Mouse (Mus musculus): Measurements from ENCODE around the gene Sorl1. TPM values are rescaled to one million over a fixed set of nuclear protein-coding genes. Genes with fewer than 3 reads are reported as not detected.

The Sorl1 gene
- polyA plus RNA-seq, 1 experiment = under 0.01 TPM

- Histone ChIP-seq H3K79me2 (ENCODE audit: control insufficient read depth, insufficient read depth) (no peaks in the 10 kb centered on the region), H3K27me3 (ENCODE audit: control insufficient read depth, insufficient read depth, insufficient read length) (no peaks in the 10 kb centered on the region), H3ac (ENCODE audit: control insufficient read depth, insufficient read length) (no peak overlapping the region), H3K4me2 (ENCODE audit: low read depth) (no peak overlapping the region), H3K36me3 (ENCODE audit: control insufficient read depth, insufficient read depth) (no peaks in the 10 kb centered on the region), H3K4me3 (no peak overlapping the region)
- TF ChIP-seq TCF12 (IDR thresholded peaks at IDR 0.05; ENCODE audit: insufficient read depth, poor library complexity, severe bottlenecking) = no peak
- TF ChIP-seq TCF3 (IDR thresholded peaks at IDR 0.05; ENCODE audit: insufficient read length, low read depth) = no peak
- no peak for TF ChIP-seq SRF (IDR thresholded peaks at IDR 0.05; ENCODE audit: control insufficient read depth, insufficient read length, low read depth)
- no peak for TF ChIP-seq MYOG (IDR thresholded peaks at IDR 0.05; ENCODE audit: control insufficient read depth in 1 of 3, insufficient read depth in 1 of 3, insufficient read length in 2 of 3, low read depth in 2 of 3)
- no peak for TF ChIP-seq MYOD1 (IDR thresholded peaks at IDR 0.05; ENCODE audit: control insufficient read depth in 1 of 3, insufficient read length in 2 of 3, low read depth in 2 of 3)
- no peak for TF ChIP-seq CEBPB (IDR thresholded peaks at IDR 0.05; ENCODE audit: insufficient read depth, poor library complexity, severe bottlenecking)
- no peak for TF ChIP-seq USF1 (IDR thresholded peaks at IDR 0.05; ENCODE audit: low read depth)
- TF ChIP-seq REST (IDR thresholded peaks at IDR 0.05; ENCODE audit: insufficient read depth, insufficient read length) = no peak
- no peak for TF ChIP-seq POLR2AphosphoS2 (IDR thresholded peaks at IDR 0.05; ENCODE audit: insufficient read length, low read depth)
- no peak for TF ChIP-seq POLR2A (IDR thresholded peaks at IDR 0.05; ENCODE audit: insufficient read length, low read depth)
- TF ChIP-seq MAX (IDR thresholded peaks at IDR 0.05; ENCODE audit: low read depth) = no peak
- TF ChIP-seq E2F4 (IDR thresholded peaks at IDR 0.05; ENCODE audit: insufficient read depth) = no peak
These were observed 183.7 kb downstream of the Sorl1 start for GRCm38 (mm10) chr9:41940311-41940853.

- TF ChIP-seq TCF12 (IDR thresholded peaks at IDR 0.05; ENCODE audit: insufficient read depth, poor library complexity, severe bottlenecking) (no peak), TCF3 (IDR thresholded peaks at IDR 0.05; ENCODE audit: insufficient read length, low read depth) (no peak), MYOG (IDR thresholded peaks at IDR 0.05; ENCODE audit: control insufficient read depth in 1 of 3, insufficient read depth in 1 of 3, insufficient read length in 2 of 3, low read depth in 2 of 3) (no peak), MAX (IDR thresholded peaks at IDR 0.05; ENCODE audit: low read depth) (no peak), REST (IDR thresholded peaks at IDR 0.05; ENCODE audit: insufficient read depth, insufficient read length) (no peak), SRF (IDR thresholded peaks at IDR 0.05; ENCODE audit: control insufficient read depth, insufficient read length, low read depth) (no peak), POLR2A (IDR thresholded peaks at IDR 0.05; ENCODE audit: insufficient read length, low read depth) (no peak), E2F4 (IDR thresholded peaks at IDR 0.05; ENCODE audit: insufficient read depth) (no peak), POLR2AphosphoS2 (IDR thresholded peaks at IDR 0.05; ENCODE audit: insufficient read length, low read depth) (no peak), USF1 (IDR thresholded peaks at IDR 0.05; ENCODE audit: low read depth) (no peak), CEBPB (IDR thresholded peaks at IDR 0.05; ENCODE audit: insufficient read depth, poor library complexity, severe bottlenecking) (no peak), MYOD1 (IDR thresholded peaks at IDR 0.05; ENCODE audit: control insufficient read depth in 1 of 3, insufficient read length in 2 of 3, low read depth in 2 of 3) (no peak)
- Histone ChIP-seq H3K4me3 (no peak overlapping the region), H3K4me2 (ENCODE audit: low read depth) (peak overlapping the region; percentile 30)
These were observed 185.6 kb downstream of the Sorl1 start for GRCm38 (mm10) chr9:41938449-41938848.

GRCm38 (mm10) chr9:41937967-41938348 is 186.1 kb downstream of the Sorl1 start:
- H3K4me2 ChIP-seq (ENCODE audit: low read depth) = peak overlapping the region; percentile 41
- no peak for TF ChIP-seq REST (IDR thresholded peaks at IDR 0.05; ENCODE audit: insufficient read depth, insufficient read length)
- no peak for TF ChIP-seq CEBPB (IDR thresholded peaks at IDR 0.05; ENCODE audit: insufficient read depth, poor library complexity, severe bottlenecking)
- no peak for TF ChIP-seq SRF (IDR thresholded peaks at IDR 0.05; ENCODE audit: control insufficient read depth, insufficient read length, low read depth)
- no peak for TF ChIP-seq MAX (IDR thresholded peaks at IDR 0.05; ENCODE audit: low read depth)
- no peak for TF ChIP-seq E2F4 (IDR thresholded peaks at IDR 0.05; ENCODE audit: insufficient read depth)
- TF ChIP-seq USF1 (IDR thresholded peaks at IDR 0.05; ENCODE audit: low read depth) = no peak
- no peak for TF ChIP-seq POLR2AphosphoS2 (IDR thresholded peaks at IDR 0.05; ENCODE audit: insufficient read length, low read depth)
- TF ChIP-seq TCF12 (IDR thresholded peaks at IDR 0.05; ENCODE audit: insufficient read depth, poor library complexity, severe bottlenecking) = no peak
- no peak for TF ChIP-seq MYOG (IDR thresholded peaks at IDR 0.05; ENCODE audit: control insufficient read depth in 1 of 3, insufficient read depth in 1 of 3, insufficient read length in 2 of 3, low read depth in 2 of 3)
- TF ChIP-seq MYOD1 (IDR thresholded peaks at IDR 0.05; ENCODE audit: control insufficient read depth in 1 of 3, insufficient read length in 2 of 3, low read depth in 2 of 3) = no peak
- no peak for TF ChIP-seq TCF3 (IDR thresholded peaks at IDR 0.05; ENCODE audit: insufficient read length, low read depth)
- no peak for TF ChIP-seq POLR2A (IDR thresholded peaks at IDR 0.05; ENCODE audit: insufficient read length, low read depth)
- H3ac ChIP-seq (ENCODE audit: control insufficient read depth, insufficient read length) = no peak overlapping the region
- no peak overlapping the region for H3K4me3 ChIP-seq
- H3K36me3 ChIP-seq (ENCODE audit: control insufficient read depth, insufficient read depth) = no peaks in the 10 kb centered on the region
- no peaks in the 10 kb centered on the region for H3K27me3 ChIP-seq (ENCODE audit: control insufficient read depth, insufficient read depth, insufficient read length)
- no peaks in the 10 kb centered on the region for H3K79me2 ChIP-seq (ENCODE audit: control insufficient read depth, insufficient read depth)

More at GRCm38 (mm10) chr9:41938449-41938848, 185.6 kb downstream of the Sorl1 start:
- Histone ChIP-seq H3ac (ENCODE audit: control insufficient read depth, insufficient read length) (no peak overlapping the region), H3K27me3 (ENCODE audit: control insufficient read depth, insufficient read depth, insufficient read length) (no peaks in the 10 kb centered on the region), H3K36me3 (ENCODE audit: control insufficient read depth, insufficient read depth) (no peaks in the 10 kb centered on the region), H3K79me2 (ENCODE audit: control insufficient read depth, insufficient read depth) (no peaks in the 10 kb centered on the region)

GRCm38 (mm10) chr9:41937341-41937966 is 186.6 kb downstream of the Sorl1 start:
- Histone ChIP-seq H3K4me3 (no peak overlapping the region), H3K79me2 (ENCODE audit: control insufficient read depth, insufficient read depth) (no peaks in the 10 kb centered on the region), H3ac (ENCODE audit: control insufficient read depth, insufficient read length) (no peak overlapping the region), H3K27me3 (ENCODE audit: control insufficient read depth, insufficient read depth, insufficient read length) (no peaks in the 10 kb centered on the region), H3K36me3 (ENCODE audit: control insufficient read depth, insufficient read depth) (no peaks in the 10 kb centered on the region), H3K4me2 (ENCODE audit: low read depth) (peak overlapping the region; percentile 41)
- TF ChIP-seq MYOG (IDR thresholded peaks at IDR 0.05; ENCODE audit: control insufficient read depth in 1 of 3, insufficient read depth in 1 of 3, insufficient read length in 2 of 3, low read depth in 2 of 3) = no peak
- TF ChIP-seq POLR2A (IDR thresholded peaks at IDR 0.05; ENCODE audit: insufficient read length, low read depth) = no peak
- TF ChIP-seq CEBPB (IDR thresholded peaks at IDR 0.05; ENCODE audit: insufficient read depth, poor library complexity, severe bottlenecking) = no peak

Measured in myocyte (in vitro differentiated cells).